Mouse (Mus musculus): ENCODE data around the gene Olfr979.
"Not testable (repeated sequence)": the region's sequence is repeated elsewhere in the genome, so short reads cannot be mapped to it uniquely, and the experiment has no call there.

The Olfr979 gene

GRCm38 (mm10) chr9:40003365-40003764 is at the start of gene Olfr979:
Gene Olfr979, minus strand, starts transcription at chr9:40003465.
- in situ Hi-C loops (cut with MboI), result no loop called here

DNA sequence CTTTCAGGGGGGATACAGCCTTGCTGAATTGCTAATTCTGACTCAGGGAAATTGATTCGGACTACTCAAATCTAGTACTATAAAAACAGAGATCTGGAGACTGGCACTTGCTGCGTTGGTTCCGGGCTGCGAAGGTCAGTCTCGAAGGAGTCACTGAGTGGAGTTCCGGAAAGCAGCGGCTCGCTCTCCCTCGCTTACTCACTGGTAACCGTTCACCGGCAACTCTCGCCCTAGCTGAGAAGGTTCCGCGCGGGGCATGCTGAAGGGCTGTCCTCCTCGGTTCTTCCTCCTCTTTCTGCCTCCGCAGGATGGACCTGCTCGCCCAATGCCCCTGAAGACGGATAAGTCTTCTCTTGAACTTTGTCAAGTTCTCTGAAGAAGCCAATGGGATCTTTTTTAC is 46.9 kb upstream of the Olfr979 start:
- in situ Hi-C loops (cut with MboI), result no loop called here

GRCm38 (mm10) chr9:40021164-40021563 is 17.9 kb upstream of the Olfr979 start, which contains the start of gene Olfr981:
Gene Olfr981, plus strand, starts transcription at chr9:40021464.
- in situ Hi-C loops (cut with MboI), result no loop called here

DNA sequence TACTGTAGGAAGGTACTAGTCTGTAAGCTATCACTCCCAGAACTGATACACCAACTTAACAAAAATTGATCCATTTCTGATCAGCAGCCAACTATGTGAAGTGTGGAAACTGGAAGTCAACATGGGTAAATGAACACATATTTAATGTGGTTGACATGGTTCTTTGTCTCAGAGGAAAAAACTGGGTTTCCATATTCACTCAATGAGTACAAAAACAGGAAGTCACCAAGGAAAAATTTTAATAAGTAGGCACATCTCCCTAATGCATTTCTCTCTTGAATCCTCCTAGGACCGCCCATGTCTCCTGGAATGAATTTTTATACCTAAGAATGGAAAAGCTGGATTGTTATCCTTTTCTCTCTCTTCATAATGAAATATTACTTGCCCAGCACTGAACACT is 6.2 kb upstream of the Olfr979 start, which contains the start of gene Olfr980:
TSS of gene Olfr980 (minus strand) at position 101 of the 400 bp plus-strand sequence.
- in situ Hi-C loops (cut with MboI), result no loop called here

DNA sequence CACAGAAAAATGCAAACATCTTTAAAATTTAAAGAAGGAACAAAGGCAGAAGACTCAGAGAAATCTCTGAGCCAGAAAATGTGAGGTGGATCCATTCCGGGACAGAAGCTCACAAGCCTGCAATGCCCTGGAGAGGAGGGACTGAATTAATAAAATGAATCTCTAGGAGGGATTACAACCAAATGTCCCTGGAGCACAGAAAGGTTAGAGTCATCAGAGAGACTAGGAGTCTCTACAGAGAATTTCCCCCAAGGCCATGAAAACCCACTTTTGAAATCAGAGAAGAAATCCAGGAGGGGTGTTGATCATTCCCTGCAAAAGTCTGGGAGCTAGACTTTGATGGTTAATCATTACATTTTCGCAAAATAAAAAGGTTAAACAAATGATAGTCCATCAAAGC is 11.5 kb downstream of the Olfr979 start, which contains the start of gene Olfr978:
TSS of gene Olfr978 (plus strand) at position 301 of the 400 bp plus-strand sequence.
- in situ Hi-C loops (cut with MboI), result no loop called here

GRCm38 (mm10) chr9:39976581-39977145 is 26.6 kb downstream of the Olfr979 start:
- in situ Hi-C loops (cut with MboI), result not testable (repeated sequence)

GRCm38 (mm10) chr9:39961033-39961432 is 42.2 kb downstream of the Olfr979 start, which contains the start of gene Olfr976:
Gene Olfr976, minus strand, starts transcription at chr9:39961133.
- in situ Hi-C loops (cut with MboI), result not testable (repeated sequence)

- in situ Hi-C loops (cut with MboI), result no loop called here
These were observed 51.3 kb downstream of the Olfr979 start, which contains the start of gene Olfr975 for GRCm38 (mm10) chr9:39951946-39952345. Gene Olfr975, minus strand, starts transcription at chr9:39952046.
